Mouse (Mus musculus): Measurements from ENCODE around the gene 6330409D20Rik. TPM values are rescaled to one million over a fixed set of nuclear protein-coding genes. Genes with fewer than 3 reads are reported as not detected.
A peak's percentile ranks its signal among the peaks of the same experiment; 100 is the strongest.

The 6330409D20Rik gene
- polyA plus RNA-seq (2014; fragmentation: Nextera tagmentation; extraction: Ambion mirVana) = 0.32 and 0.46 TPM in 2 replicates

GRCm38 (mm10) chr2:32740916-32741272 is at the start of gene 6330409D20Rik:
Gene 6330409D20Rik, minus strand, starts transcription at chr2:32741016.
- Histone ChIP-seq H3K9ac (ENCODE audit: low read depth, low read length) (peak within 1 kb of the TSS; percentile 58; the same call in 1 of the 2 replicates), H3K36me3 (ENCODE audit: control insufficient read depth, insufficient read depth, low read length) (peaks cover under 1% of the 10 kb centered on the region), H3K4me1 (ENCODE audit: control insufficient read depth, insufficient read depth, low read length) (peaks cover 16% of the 10 kb centered on the region), H3K4me2 (peak within 1 kb of the TSS; percentile 78), H3K9me3 (replicated peaks; ENCODE audit: control insufficient read depth, low read length) (no peaks in the 10 kb centered on the region), H3K27ac (ENCODE audit: low read depth, low read length) (no peak within 1 kb of the TSS), H3K4me3 (ENCODE audit: low read depth, low read length) (peak within 1 kb of the TSS; percentile 52), H3K27me3 (ENCODE audit: control insufficient read depth, insufficient read depth, low read length) (peaks cover 31% of the 10 kb centered on the region)
- no peak for ATAC-seq (replicated peaks; ENCODE audit: insufficient number of reproducible peaks, low FRiP score, low TSS enrichment)
- 9% methylated on average over 11 of the region's 11 CpGs for WGBS (ENCODE audit: insufficient replicate concordance)

- H3K27ac ChIP-seq (ENCODE audit: low read depth, low read length) = no peak overlapping the region
- no peak overlapping the region; the same call in 1 of the 2 replicates for H3K9ac ChIP-seq (ENCODE audit: low read depth, low read length)
- no peaks in the 10 kb centered on the region for H3K9me3 ChIP-seq (replicated peaks; ENCODE audit: control insufficient read depth, low read length)
- no peaks in the 10 kb centered on the region for H3K27me3 ChIP-seq (ENCODE audit: control insufficient read depth, insufficient read depth, low read length)
- H3K4me1 ChIP-seq (ENCODE audit: control insufficient read depth, insufficient read depth, low read length) = peaks cover 6% of the 10 kb centered on the region; the same call in 1 of the 2 replicates
- H3K36me3 ChIP-seq (ENCODE audit: control insufficient read depth, insufficient read depth, low read length) = no peaks in the 10 kb centered on the region
- ATAC-seq (replicated peaks; ENCODE audit: insufficient number of reproducible peaks, low FRiP score, low TSS enrichment) = no peak
- H3K4me3 ChIP-seq (ENCODE audit: low read depth, low read length) = no peak overlapping the region
- WGBS (ENCODE audit: insufficient replicate concordance) = 48% methylated on average over 2 of the region's 2 CpGs
- H3K4me2 ChIP-seq = no peak overlapping the region
Observed at GRCm38 (mm10) chr2:32788581-32788980, 47.8 kb upstream of the 6330409D20Rik start.

- no peaks in the 10 kb centered on the region for H3K36me3 ChIP-seq (ENCODE audit: control insufficient read depth, insufficient read depth, low read length)
- H3K9me3 ChIP-seq (replicated peaks; ENCODE audit: control insufficient read depth, low read length) = no peaks in the 10 kb centered on the region
- peaks cover 6% of the 10 kb centered on the region; the same call in 1 of the 2 replicates for H3K4me1 ChIP-seq (ENCODE audit: control insufficient read depth, insufficient read depth, low read length)
- no peaks in the 10 kb centered on the region for H3K27me3 ChIP-seq (ENCODE audit: control insufficient read depth, insufficient read depth, low read length)
- no peak overlapping the region for H3K9ac ChIP-seq (ENCODE audit: low read depth, low read length)
- no peak overlapping the region for H3K4me3 ChIP-seq (ENCODE audit: low read depth, low read length)
- 48% methylated on average over 5 of the region's 6 CpGs for WGBS (ENCODE audit: insufficient replicate concordance)
- no peak overlapping the region for H3K4me2 ChIP-seq
- no peak overlapping the region for H3K27ac ChIP-seq (ENCODE audit: low read depth, low read length)
- ATAC-seq (replicated peaks; ENCODE audit: insufficient number of reproducible peaks, low FRiP score, low TSS enrichment) = no peak
Observed at GRCm38 (mm10) chr2:32787176-32787575, 46.4 kb upstream of the 6330409D20Rik start.

GRCm38 (mm10) chr2:32784048-32784681 is 43.3 kb upstream of the 6330409D20Rik start, which contains the start of gene Cfap157:
Gene Cfap157, minus strand, starts transcription at chr2:32784428.
- no peak within 1 kb of the TSS for H3K9ac ChIP-seq (ENCODE audit: low read depth, low read length)

GRCm38 (mm10) chr2:32781710-32782109 is 40.9 kb upstream of the 6330409D20Rik start:
- Histone ChIP-seq H3K27ac (ENCODE audit: low read depth, low read length) (no peak overlapping the region), H3K27me3 (ENCODE audit: control insufficient read depth, insufficient read depth, low read length) (no peaks in the 10 kb centered on the region), H3K9me3 (replicated peaks; ENCODE audit: control insufficient read depth, low read length) (no peaks in the 10 kb centered on the region), H3K4me3 (ENCODE audit: low read depth, low read length) (no peak overlapping the region), H3K4me1 (ENCODE audit: control insufficient read depth, insufficient read depth, low read length) (peaks cover 3% of the 10 kb centered on the region; the same call in 1 of the 2 replicates), H3K36me3 (ENCODE audit: control insufficient read depth, insufficient read depth, low read length) (no peaks in the 10 kb centered on the region), H3K4me2 (no peak overlapping the region), H3K9ac (ENCODE audit: low read depth, low read length) (no peak overlapping the region)
- no peak for ATAC-seq (replicated peaks; ENCODE audit: insufficient number of reproducible peaks, low FRiP score, low TSS enrichment)
- 72% methylated on average over 6 of the region's 6 CpGs for WGBS (ENCODE audit: insufficient replicate concordance)

More at GRCm38 (mm10) chr2:32784048-32784681, 43.3 kb upstream of the 6330409D20Rik start, which contains the start of gene Cfap157:
- 46% methylated on average over 4 of the region's 4 CpGs for WGBS (ENCODE audit: insufficient replicate concordance)
- Histone ChIP-seq H3K4me3 (ENCODE audit: low read depth, low read length) (no peak within 1 kb of the TSS), H3K36me3 (ENCODE audit: control insufficient read depth, insufficient read depth, low read length) (no peaks in the 10 kb centered on the region), H3K27ac (ENCODE audit: low read depth, low read length) (no peak within 1 kb of the TSS), H3K27me3 (ENCODE audit: control insufficient read depth, insufficient read depth, low read length) (no peaks in the 10 kb centered on the region), H3K4me1 (ENCODE audit: control insufficient read depth, insufficient read depth, low read length) (peaks cover 6% of the 10 kb centered on the region; the same call in 1 of the 2 replicates), H3K9me3 (replicated peaks; ENCODE audit: control insufficient read depth, low read length) (no peaks in the 10 kb centered on the region), H3K4me2 (peak within 1 kb of the TSS; percentile 35; the same call in 1 of the 2 replicates)
- ATAC-seq (replicated peaks; ENCODE audit: insufficient number of reproducible peaks, low FRiP score, low TSS enrichment) = no peak

- H3K27ac ChIP-seq (ENCODE audit: low read depth, low read length) = no peak overlapping the region
- 85% methylated on average over 6 of the region's 6 CpGs for WGBS (ENCODE audit: insufficient replicate concordance)
- H3K4me1 ChIP-seq (ENCODE audit: control insufficient read depth, insufficient read depth, low read length) = peaks cover 9% of the 10 kb centered on the region
- H3K27me3 ChIP-seq (ENCODE audit: control insufficient read depth, insufficient read depth, low read length) = no peaks in the 10 kb centered on the region
- no peak overlapping the region for H3K4me2 ChIP-seq
- H3K9me3 ChIP-seq (replicated peaks; ENCODE audit: control insufficient read depth, low read length) = no peaks in the 10 kb centered on the region
- no peak overlapping the region for H3K4me3 ChIP-seq (ENCODE audit: low read depth, low read length)
- ATAC-seq (replicated peaks; ENCODE audit: insufficient number of reproducible peaks, low FRiP score, low TSS enrichment) = no peak
- H3K36me3 ChIP-seq (ENCODE audit: control insufficient read depth, insufficient read depth, low read length) = no peaks in the 10 kb centered on the region
- H3K9ac ChIP-seq (ENCODE audit: low read depth, low read length) = no peak overlapping the region
Observed at GRCm38 (mm10) chr2:32779714-32780113, 38.9 kb upstream of the 6330409D20Rik start.

- H3K9me3 ChIP-seq (replicated peaks; ENCODE audit: control insufficient read depth, low read length) = no peaks in the 10 kb centered on the region
- H3K9ac ChIP-seq (ENCODE audit: low read depth, low read length) = no peak overlapping the region
- no peak overlapping the region for H3K4me3 ChIP-seq (ENCODE audit: low read depth, low read length)
- no peaks in the 10 kb centered on the region for H3K36me3 ChIP-seq (ENCODE audit: control insufficient read depth, insufficient read depth, low read length)
- H3K27me3 ChIP-seq (ENCODE audit: control insufficient read depth, insufficient read depth, low read length) = no peaks in the 10 kb centered on the region
- H3K4me1 ChIP-seq (ENCODE audit: control insufficient read depth, insufficient read depth, low read length) = peaks cover 8% of the 10 kb centered on the region
- WGBS (ENCODE audit: insufficient replicate concordance) = 17% methylated on average over 8 of the region's 8 CpGs
- no peak overlapping the region for H3K27ac ChIP-seq (ENCODE audit: low read depth, low read length)
- no peak for ATAC-seq (replicated peaks; ENCODE audit: insufficient number of reproducible peaks, low FRiP score, low TSS enrichment)
- H3K4me2 ChIP-seq = no peak overlapping the region
Observed at GRCm38 (mm10) chr2:32779131-32779530, 38.3 kb upstream of the 6330409D20Rik start.

GRCm38 (mm10) chr2:32778081-32778480 is 37.3 kb upstream of the 6330409D20Rik start:
- H3K4me2 ChIP-seq = no peak overlapping the region
- WGBS (ENCODE audit: insufficient replicate concordance) = 91% methylated on average over 6 of the region's 6 CpGs
- H3K27me3 ChIP-seq (ENCODE audit: control insufficient read depth, insufficient read depth, low read length) = no peaks in the 10 kb centered on the region; the same call in 1 of the 2 replicates
- H3K27ac ChIP-seq (ENCODE audit: low read depth, low read length) = no peak overlapping the region
- H3K4me3 ChIP-seq (ENCODE audit: low read depth, low read length) = no peak overlapping the region
- H3K9me3 ChIP-seq (replicated peaks; ENCODE audit: control insufficient read depth, low read length) = no peaks in the 10 kb centered on the region
- no peaks in the 10 kb centered on the region for H3K36me3 ChIP-seq (ENCODE audit: control insufficient read depth, insufficient read depth, low read length)
- no peak for ATAC-seq (replicated peaks; ENCODE audit: insufficient number of reproducible peaks, low FRiP score, low TSS enrichment)
- H3K9ac ChIP-seq (ENCODE audit: low read depth, low read length) = no peak overlapping the region
- peaks cover 6% of the 10 kb centered on the region for H3K4me1 ChIP-seq (ENCODE audit: control insufficient read depth, insufficient read depth, low read length)

Measured in heart, embryonic 11.5 days (tissue).